Mouse (Mus musculus) macrophage (primary cell): ENCODE results near the gene Larp1. TPM values are rescaled to one million over a fixed set of nuclear protein-coding genes. Genes with fewer than 3 reads are reported as not detected.
"Not testable (repeated sequence)": the region's sequence is repeated elsewhere in the genome, so short reads cannot be mapped to it uniquely, and the experiment has no call there.

Experiments used
- H3K27ac ChIP-seq: fragments of 350-480 bp; formaldehyde crosslinking; 2 replicates; pipeline ENCODE4 v1.9.0; 2021
- H3K36me3 ChIP-seq: fragments of 350-480 bp; formaldehyde crosslinking; 2 replicates; pipeline ENCODE4 v1.9.0; 2021; ENCODE audit errors: inconsistent target
- H3K4me3 ChIP-seq: fragments of 350-480 bp; formaldehyde crosslinking; 2 replicates; pipeline ENCODE4 v1.9.0; 2021; ENCODE audit errors: inconsistent target
- H3K79me2 ChIP-seq: fragments of 350-480 bp; formaldehyde crosslinking; 2 replicates; pipeline ENCODE4 v1.9.0; 2021; ENCODE audit errors: inconsistent target
- WGBS: methylation state at CpG from one replicate; pipeline ENCODE4 v1.1.7; 2026; ENCODE audit warnings: inconsistent platforms; ENCODE audit not compliant: missing documents; 5-methylcytosine and 5-hydroxymethylcytosine counted together
- polyA plus RNA-seq: library from polyadenylated mRNA; stranded (reverse); fragments of 250-400 nt; gene quantifications from 3 replicates; pipeline ENCODE4 v1.2.4, GENCODE M21; 2018; ENCODE audit warnings: inconsistent platforms

Gene Larp1
- polyA plus RNA-seq, 1 experiment from 2014 or later: 59.1 TPM

- Histone ChIP-seq H3K27ac (no peak overlapping the region), H3K4me3 (no peak overlapping the region), H3K36me3 (no peaks in the 10 kb centered on the region), H3K79me2 (peaks cover 100% of the 10 kb centered on the region)
- 100% methylated on average over 1 of the region's 1 CpGs for WGBS
Measured at GRCm38 (mm10) chr11:58026860-58027259, 18.0 kb downstream of the Larp1 start.

- Histone ChIP-seq H3K27ac (no peak overlapping the region), H3K4me3 (no peak overlapping the region), H3K79me2 (peaks cover 100% of the 10 kb centered on the region), H3K36me3 (no peaks in the 10 kb centered on the region)
- 100% methylated on average over 1 of the region's 1 CpGs for WGBS
Measured at GRCm38 (mm10) chr11:58028981-58029380, 20.1 kb downstream of the Larp1 start.

GRCm38 (mm10) chr11:58029869-58030268, 21.0 kb downstream of the Larp1 start:
- no peak overlapping the region for H3K4me3 ChIP-seq
- 6% methylated on average over 2 of the region's 2 CpGs for WGBS
- peaks cover 100% of the 10 kb centered on the region for H3K79me2 ChIP-seq
- H3K36me3 ChIP-seq: no peaks in the 10 kb centered on the region
- no peak overlapping the region for H3K27ac ChIP-seq

GRCm38 (mm10) chr11:58031176-58031575, 22.3 kb downstream of the Larp1 start:
- Histone ChIP-seq H3K27ac (no peak overlapping the region), H3K36me3 (no peaks in the 10 kb centered on the region)

GRCm38 (mm10) chr11:58033635-58034034, 24.8 kb downstream of the Larp1 start:
- Histone ChIP-seq H3K36me3 (no peaks in the 10 kb centered on the region), H3K4me3 (no peak overlapping the region), H3K27ac (no peak overlapping the region), H3K79me2 (peaks cover 100% of the 10 kb centered on the region)
- WGBS: 52% methylated on average over 3 of the region's 3 CpGs

More at GRCm38 (mm10) chr11:58031176-58031575, 22.3 kb downstream of the Larp1 start:
- H3K4me3 ChIP-seq: no peak overlapping the region
- peaks cover 100% of the 10 kb centered on the region for H3K79me2 ChIP-seq
- WGBS: 34% methylated on average over 6 of the region's 6 CpGs

GRCm38 (mm10) chr11:58039027-58039426, 30.2 kb downstream of the Larp1 start:
- Histone ChIP-seq H3K79me2 (peaks cover 100% of the 10 kb centered on the region), H3K36me3 (peaks cover 24% of the 10 kb centered on the region), H3K27ac (no peak overlapping the region), H3K4me3 (no peak overlapping the region)
- WGBS: 89% methylated on average over 1 of the region's 1 CpGs

GRCm38 (mm10) chr11:58042861-58043431, 34.1 kb downstream of the Larp1 start:
- no peak overlapping the region for H3K4me3 ChIP-seq
- H3K27ac ChIP-seq: no peak overlapping the region
- H3K36me3 ChIP-seq: peaks cover 54% of the 10 kb centered on the region
- H3K79me2 ChIP-seq: peaks cover 88% of the 10 kb centered on the region
- WGBS: 98% methylated on average over 5 of the region's 5 CpGs

GRCm38 (mm10) chr11:58046438-58046837, 37.6 kb downstream of the Larp1 start:
- peaks cover 87% of the 10 kb centered on the region for H3K36me3 ChIP-seq
- H3K4me3 ChIP-seq: no peak overlapping the region
- no peak overlapping the region for H3K27ac ChIP-seq
- peaks cover 53% of the 10 kb centered on the region; the same call in 1 of the 2 replicates for H3K79me2 ChIP-seq
- 95% methylated on average over 3 of the region's 4 CpGs for WGBS

- no peak overlapping the region for H3K4me3 ChIP-seq
- no peaks in the 10 kb centered on the region for H3K79me2 ChIP-seq
- WGBS: 44% methylated on average over 6 of the region's 6 CpGs
- H3K36me3 ChIP-seq: peaks cover 67% of the 10 kb centered on the region
- H3K27ac ChIP-seq: no peak overlapping the region
Measured at GRCm38 (mm10) chr11:58057455-58057854, 48.6 kb downstream of the Larp1 start.

GRCm38 (mm10) chr11:58059752-58060151, 50.9 kb downstream of the Larp1 start:
- WGBS: 94% methylated on average over 7 of the region's 7 CpGs
- H3K36me3 ChIP-seq: peaks cover 48% of the 10 kb centered on the region
- H3K79me2 ChIP-seq, H3K4me3 ChIP-seq, H3K27ac ChIP-seq: not testable (repeated sequence)

- not testable (repeated sequence) for H3K27ac ChIP-seq, H3K4me3 ChIP-seq, H3K79me2 ChIP-seq
- peaks cover 35% of the 10 kb centered on the region; the same call in 1 of the 2 replicates for H3K36me3 ChIP-seq
- 95% methylated on average over 3 of the region's 4 CpGs for WGBS
Measured at GRCm38 (mm10) chr11:58061218-58061617, 52.4 kb downstream of the Larp1 start.

GRCm38 (mm10) chr11:58062586-58062985, 53.7 kb downstream of the Larp1 start:
- no peak overlapping the region for H3K4me3 ChIP-seq
- H3K79me2 ChIP-seq: no peaks in the 10 kb centered on the region
- WGBS: 98% methylated on average over 4 of the region's 4 CpGs
- H3K27ac ChIP-seq: no peak overlapping the region
- H3K36me3 ChIP-seq: peaks cover 24% of the 10 kb centered on the region; the same call in 1 of the 2 replicates

GRCm38 (mm10) chr11:58065025-58065424, 56.2 kb downstream of the Larp1 start:
- H3K4me3 ChIP-seq: no peak overlapping the region
- no peak overlapping the region for H3K27ac ChIP-seq
- WGBS: 98% methylated on average over 4 of the region's 4 CpGs
- H3K79me2 ChIP-seq: no peaks in the 10 kb centered on the region
- peaks cover 9% of the 10 kb centered on the region; the same call in 1 of the 2 replicates for H3K36me3 ChIP-seq

- WGBS: 78% methylated on average over 3 of the region's 3 CpGs
- no peaks in the 10 kb centered on the region for H3K36me3 ChIP-seq
- no peaks in the 10 kb centered on the region for H3K79me2 ChIP-seq
- no peak overlapping the region for H3K4me3 ChIP-seq
- no peak overlapping the region for H3K27ac ChIP-seq
Measured at GRCm38 (mm10) chr11:58072978-58073377, 64.1 kb downstream of the Larp1 start.

- no peak overlapping the region for H3K4me3 ChIP-seq
- H3K27ac ChIP-seq: no peak overlapping the region
- 69% methylated on average over 4 of the region's 4 CpGs for WGBS
- H3K79me2 ChIP-seq: no peaks in the 10 kb centered on the region
- H3K36me3 ChIP-seq: no peaks in the 10 kb centered on the region
Measured at GRCm38 (mm10) chr11:58077270-58077669, 68.4 kb downstream of the Larp1 start.

GRCm38 (mm10) chr11:58081716-58082115, 72.9 kb downstream of the Larp1 start:
- WGBS: 94% methylated on average over 6 of the region's 6 CpGs
- no peak overlapping the region for H3K4me3 ChIP-seq

More at GRCm38 (mm10) chr11:58081716-58082115, 72.9 kb downstream of the Larp1 start:
- Histone ChIP-seq H3K36me3 (no peaks in the 10 kb centered on the region), H3K79me2 (no peaks in the 10 kb centered on the region), H3K27ac (no peak overlapping the region)
